Mouse (Mus musculus): Measurements from ENCODE around the gene Fzd5.

The Fzd5 gene

DNA sequence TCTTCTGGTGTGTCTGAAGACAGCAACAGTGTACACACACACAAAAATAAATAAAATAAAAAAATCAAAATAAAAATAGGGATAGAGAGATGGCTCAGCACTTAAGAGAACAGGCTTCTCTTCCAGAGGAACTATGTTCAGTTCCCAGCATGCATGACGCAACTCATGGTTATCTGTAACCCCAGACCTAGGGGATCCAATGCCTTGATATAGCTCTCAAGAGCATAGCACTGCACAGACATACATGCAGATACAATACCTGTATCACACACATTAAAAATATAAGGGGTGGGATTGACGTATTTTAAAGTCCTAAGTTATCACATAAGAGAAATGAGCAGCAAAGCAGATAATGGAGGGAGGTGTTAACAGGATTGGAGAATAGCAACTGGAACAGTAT is 53.1 kb downstream of the Fzd5 start:
- no peak for DNase-seq (ENCODE audit: low spot score in 2 of 2)

GRCm38 (mm10) chr1:64683039-64683438 is 54.5 kb downstream of the Fzd5 start:
- DNase-seq (ENCODE audit: low spot score in 2 of 2), result no peak

DNA sequence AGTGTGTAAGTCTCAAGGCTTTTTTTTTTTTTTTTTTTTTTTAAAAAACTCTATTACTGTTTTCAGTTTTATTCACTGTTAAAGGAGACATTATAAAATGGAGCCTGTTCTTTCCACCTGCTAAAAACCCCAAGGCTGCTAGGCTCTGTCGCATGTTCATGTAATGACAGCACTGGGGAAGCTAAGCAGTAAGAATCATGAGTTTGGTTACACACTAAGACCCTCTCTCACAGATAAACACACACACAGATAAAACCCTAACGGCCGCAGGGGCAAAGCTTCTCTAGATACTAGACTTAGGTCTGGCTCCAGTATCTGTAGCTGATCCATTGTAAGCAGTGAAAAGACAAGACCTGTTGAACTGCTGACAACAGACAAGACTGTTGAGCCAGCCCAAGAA is 56.1 kb downstream of the Fzd5 start:
- DNase-seq (ENCODE audit: low spot score in 2 of 2), result no peak
